Mouse (Mus musculus) adrenal gland, adult 18-20 months (tissue): Measurements from ENCODE around the gene Ankra2. TPM values are rescaled to one million over a fixed set of nuclear protein-coding genes. Genes with fewer than 3 reads are reported as not detected.

ENCODE experiments used
- DNase-seq, 2 experiments: peaks; one replicate each; pipeline ENCODE4 v3.0.0; 2021 to 2022; ENCODE audit warnings: low spot score in 2 of 2
- total RNA-seq, 2 experiments: library from RNA; stranded (reverse); gene quantifications; 1 replicate in 1 of 2; 2 replicates in 1 of 2; pipeline ENCODE4 v1.2.3; 2021

The Ankra2 gene
- total RNA-seq, 2 experiments from 2014 or later = 15.4 to 22.9 TPM

- DNase-seq = no peak
Measured at GRCm38 (mm10) chr13:98290719-98291118, 27.8 kb downstream of the Ankra2 start.

GRCm38 (mm10) chr13:98291712-98292111, 28.8 kb downstream of the Ankra2 start:
- no peak for DNase-seq

GRCm38 (mm10) chr13:98296072-98296471, 33.2 kb downstream of the Ankra2 start:
- DNase-seq = no peak

GRCm38 (mm10) chr13:98297883-98298482, 35.1 kb downstream of the Ankra2 start:
- DNase-seq = no peak

GRCm38 (mm10) chr13:98298833-98299758, 36.2 kb downstream of the Ankra2 start:
- DNase-seq = peak; percentile 63 to 67

- no peak for DNase-seq
Measured at GRCm38 (mm10) chr13:98305257-98305656, 42.4 kb downstream of the Ankra2 start.

- DNase-seq = no peak
Measured at GRCm38 (mm10) chr13:98306393-98306792, 43.5 kb downstream of the Ankra2 start.

GRCm38 (mm10) chr13:98306852-98307475, 44.1 kb downstream of the Ankra2 start:
- DNase-seq = no peak

GRCm38 (mm10) chr13:98308004-98308403, 45.1 kb downstream of the Ankra2 start:
- no peak for DNase-seq

- no peak for DNase-seq
Measured at GRCm38 (mm10) chr13:98308724-98309123, 45.9 kb downstream of the Ankra2 start.

GRCm38 (mm10) chr13:98311597-98311996, 48.7 kb downstream of the Ankra2 start:
- DNase-seq = no peak

GRCm38 (mm10) chr13:98313631-98314030, 50.8 kb downstream of the Ankra2 start:
- DNase-seq = no peak

GRCm38 (mm10) chr13:98315124-98315523, 52.2 kb downstream of the Ankra2 start:
- no peak for DNase-seq

GRCm38 (mm10) chr13:98316140-98316479, 53.2 kb downstream of the Ankra2 start:
- no peak for DNase-seq

- peak; percentile 90 to 93 for DNase-seq
Measured at GRCm38 (mm10) chr13:98316480-98317245, 53.8 kb downstream of the Ankra2 start, which contains the start of gene Btf3. Btf3 (minus strand) TSS chr13:98317006.

- no peak for DNase-seq
Measured at GRCm38 (mm10) chr13:98317246-98317677, 54.4 kb downstream of the Ankra2 start.

GRCm38 (mm10) chr13:98317911-98318310, 55.0 kb downstream of the Ankra2 start:
- no peak for DNase-seq
